Mouse (Mus musculus): ENCODE results near the gene Sema3d.

- TF ChIP-seq USF1 (IDR thresholded peaks at IDR 0.05; ENCODE audit: low read depth) (no peak), CTCF (IDR thresholded peaks at IDR 0.05; ENCODE audit: control insufficient read depth, insufficient read depth, insufficient read length) (no peak), MAX (IDR thresholded peaks at IDR 0.05) (no peak), CEBPB (IDR thresholded peaks at IDR 0.05; ENCODE audit: low read depth) (no peak), MYOG (IDR thresholded peaks at IDR 0.05; ENCODE audit: control insufficient read depth, extremely low read depth, insufficient read length) (no peak)
Observed at GRCm38 (mm10) chr5:12634227-12634980, 251.2 kb downstream of the Sema3d start.
